Mouse (Mus musculus): Measurements from ENCODE around the gene Wars2. TPM values are rescaled to one million over a fixed set of nuclear protein-coding genes. Genes with fewer than 3 reads are reported as not detected.

Wars2 gene
- polyA plus RNA-seq, 1 experiment from 2014 or later: 8.8 TPM

DNA sequence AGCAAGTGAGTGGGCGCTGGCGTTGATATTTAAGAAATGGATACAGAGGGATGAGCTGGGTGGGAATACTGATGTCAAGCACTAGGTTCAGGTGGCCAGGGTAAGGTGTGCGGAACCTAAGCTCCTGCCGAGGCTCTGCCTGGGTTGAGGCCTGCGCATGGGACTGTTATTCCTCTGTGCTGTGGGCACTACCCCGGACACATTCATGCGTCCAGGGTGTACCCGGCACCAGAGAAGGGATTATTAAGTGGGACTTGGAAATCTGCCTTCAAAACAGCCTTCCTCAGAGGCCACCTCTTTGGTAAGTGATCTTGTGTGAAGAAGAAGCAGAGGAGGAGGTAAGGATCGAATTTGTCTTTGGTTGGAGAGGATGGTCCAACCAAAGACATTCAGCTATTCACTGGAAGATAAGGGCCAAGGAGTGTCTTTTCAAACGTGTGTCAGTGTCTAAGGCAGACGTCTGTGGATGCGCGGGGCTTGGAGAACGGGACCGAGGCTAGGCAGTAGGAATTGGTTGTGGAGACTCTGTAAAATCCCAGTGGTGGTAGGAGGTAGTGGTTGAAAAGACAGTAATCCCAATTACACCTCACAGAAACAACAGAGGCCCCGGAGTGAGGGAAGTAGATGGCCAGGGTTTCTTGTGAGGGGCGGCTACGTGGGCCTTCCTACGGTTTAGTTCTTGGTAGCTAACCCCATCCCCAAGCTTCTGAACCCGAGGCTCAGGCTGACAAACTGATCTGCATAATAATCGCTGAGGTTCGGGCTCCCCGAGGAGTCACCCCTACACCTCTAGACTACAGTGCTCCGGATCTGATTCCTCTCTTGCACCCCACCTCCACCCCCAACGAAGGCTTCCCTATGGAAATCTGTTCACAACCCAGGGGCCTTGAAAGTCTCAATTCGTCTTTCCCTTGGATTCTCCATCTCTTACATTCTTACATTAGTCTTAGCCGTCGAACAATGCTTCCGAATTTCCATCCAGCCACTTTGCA, 117.0 kb downstream of the Wars2 start:
- Histone ChIP-seq H3K27ac (ENCODE audit: low read depth) (no peak overlapping the region), H3K36me3 (ENCODE audit: insufficient read depth) (no peaks in the 10 kb centered on the region), H3K4me3 (ENCODE audit: low read depth, low read length) (no peak overlapping the region), H3K9ac (no peak overlapping the region), H3K4me2 (no peak overlapping the region), H3K27me3 (ENCODE audit: insufficient read depth, low read length) (peaks cover 97% of the 10 kb centered on the region), H3K9me3 (ENCODE audit: low read depth, low read length) (no peaks in the 10 kb centered on the region), H3K4me1 (ENCODE audit: insufficient read depth) (no peaks in the 10 kb centered on the region)
- DNase-seq (peak; percentile 0), ATAC-seq (ENCODE audit: insufficient read depth) (no peak)
- TF ChIP-seq CTCF (IDR thresholded peaks at IDR 0.05; ENCODE audit: low read depth): no peak
- 3% methylated on average over 29 of the region's 29 CpGs for WGBS

GRCm38 (mm10) chr3:99259741-99260270, 118.9 kb downstream of the Wars2 start:
- peak; percentile 7 for DNase-seq
- Histone ChIP-seq H3K27me3 (ENCODE audit: insufficient read depth, low read length) (peaks cover 91% of the 10 kb centered on the region), H3K36me3 (ENCODE audit: insufficient read depth) (no peaks in the 10 kb centered on the region), H3K9me3 (ENCODE audit: low read depth, low read length) (no peaks in the 10 kb centered on the region), H3K4me2 (no peak overlapping the region), H3K4me3 (ENCODE audit: low read depth, low read length) (no peak overlapping the region), H3K4me1 (ENCODE audit: insufficient read depth) (no peaks in the 10 kb centered on the region), H3K27ac (ENCODE audit: low read depth) (no peak overlapping the region), H3K9ac (no peak overlapping the region)
- no peak for TF ChIP-seq CTCF (IDR thresholded peaks at IDR 0.05; ENCODE audit: low read depth)
- no peak for ATAC-seq (ENCODE audit: insufficient read depth)
- WGBS: 5% methylated on average over 6 of the region's 6 CpGs

DNA sequence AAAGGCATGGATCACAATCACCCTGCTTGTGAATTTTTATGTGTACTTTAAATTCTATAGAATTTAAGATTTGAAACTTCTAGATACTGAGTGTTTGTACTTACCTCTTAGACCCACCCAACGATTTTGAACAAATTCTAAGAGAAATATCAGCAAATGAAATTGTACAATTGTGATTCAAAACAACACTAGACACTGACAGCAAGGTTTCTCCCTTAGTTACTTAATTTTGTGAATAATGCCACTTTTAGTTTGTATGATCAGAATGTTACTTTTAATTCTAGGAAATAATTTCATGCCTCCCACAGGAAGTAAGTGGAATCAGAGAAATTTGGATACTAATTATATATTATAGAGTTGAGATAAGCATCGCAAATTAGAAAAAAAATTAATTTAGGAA, 119.5 kb downstream of the Wars2 start:
- H3K9me3 ChIP-seq (ENCODE audit: low read depth, low read length): no peaks in the 10 kb centered on the region
- H3K4me1 ChIP-seq (ENCODE audit: insufficient read depth): no peaks in the 10 kb centered on the region
- no peak for TF ChIP-seq CTCF (IDR thresholded peaks at IDR 0.05; ENCODE audit: low read depth)
- 28% methylated on average over 2 of the region's 2 CpGs for WGBS
- no peaks in the 10 kb centered on the region for H3K36me3 ChIP-seq (ENCODE audit: insufficient read depth)
- no peak for ATAC-seq (ENCODE audit: insufficient read depth)
- H3K9ac ChIP-seq: no peak overlapping the region
- no peak overlapping the region for H3K27ac ChIP-seq (ENCODE audit: low read depth)
- no peak overlapping the region for H3K4me3 ChIP-seq (ENCODE audit: low read depth, low read length)
- peak; percentile 1 for DNase-seq
- H3K4me2 ChIP-seq: no peak overlapping the region
- peaks cover 85% of the 10 kb centered on the region for H3K27me3 ChIP-seq (ENCODE audit: insufficient read depth, low read length)

GRCm38 (mm10) chr3:99261371-99261791, 120.5 kb downstream of the Wars2 start:
- no peak overlapping the region for H3K9ac ChIP-seq
- no peak overlapping the region for H3K4me3 ChIP-seq (ENCODE audit: low read depth, low read length)
- peaks cover 75% of the 10 kb centered on the region for H3K27me3 ChIP-seq (ENCODE audit: insufficient read depth, low read length)
- TF ChIP-seq CTCF (IDR thresholded peaks at IDR 0.05; ENCODE audit: low read depth): no peak
- ATAC-seq (ENCODE audit: insufficient read depth) (no peak), DNase-seq (peak; percentile 1)
- no peaks in the 10 kb centered on the region for H3K4me1 ChIP-seq (ENCODE audit: insufficient read depth)
- no peaks in the 10 kb centered on the region for H3K36me3 ChIP-seq (ENCODE audit: insufficient read depth)
- H3K27ac ChIP-seq (ENCODE audit: low read depth): no peak overlapping the region
- no peaks in the 10 kb centered on the region for H3K9me3 ChIP-seq (ENCODE audit: low read depth, low read length)
- no peak overlapping the region for H3K4me2 ChIP-seq
- WGBS: 4% methylated on average over 18 of the region's 18 CpGs

GRCm38 (mm10) chr3:99261986-99262385, 121.1 kb downstream of the Wars2 start:
- no peaks in the 10 kb centered on the region for H3K9me3 ChIP-seq (ENCODE audit: low read depth, low read length)
- no peak overlapping the region for H3K9ac ChIP-seq
- peak; percentile 23 for DNase-seq
- no peak for TF ChIP-seq CTCF (IDR thresholded peaks at IDR 0.05; ENCODE audit: low read depth)
- no peaks in the 10 kb centered on the region for H3K36me3 ChIP-seq (ENCODE audit: insufficient read depth)
- ATAC-seq (ENCODE audit: insufficient read depth): no peak; the same call in 1 of the 2 replicates
- H3K4me2 ChIP-seq: no peak overlapping the region
- H3K27me3 ChIP-seq (ENCODE audit: insufficient read depth, low read length): peaks cover 69% of the 10 kb centered on the region
- no peak overlapping the region for H3K27ac ChIP-seq (ENCODE audit: low read depth)
- no peak overlapping the region for H3K4me3 ChIP-seq (ENCODE audit: low read depth, low read length)
- 4% methylated on average over 2 of the region's 2 CpGs for WGBS
- H3K4me1 ChIP-seq (ENCODE audit: insufficient read depth): no peaks in the 10 kb centered on the region

- no peak overlapping the region for H3K4me2 ChIP-seq
- H3K36me3 ChIP-seq (ENCODE audit: insufficient read depth): no peaks in the 10 kb centered on the region
- no peaks in the 10 kb centered on the region for H3K4me1 ChIP-seq (ENCODE audit: insufficient read depth)
- no peak overlapping the region for H3K4me3 ChIP-seq (ENCODE audit: low read depth, low read length)
- DNase-seq (no peak), ATAC-seq (ENCODE audit: insufficient read depth) (no peak)
- H3K27ac ChIP-seq (ENCODE audit: low read depth): no peak overlapping the region
- peaks cover 54% of the 10 kb centered on the region for H3K27me3 ChIP-seq (ENCODE audit: insufficient read depth, low read length)
- H3K9ac ChIP-seq: no peak overlapping the region
- no peaks in the 10 kb centered on the region for H3K9me3 ChIP-seq (ENCODE audit: low read depth, low read length)
- TF ChIP-seq CTCF (IDR thresholded peaks at IDR 0.05; ENCODE audit: low read depth): no peak
- 11% methylated on average over 9 of the region's 9 CpGs for WGBS
Observed at GRCm38 (mm10) chr3:99263471-99263903, 122.6 kb downstream of the Wars2 start.

DNA sequence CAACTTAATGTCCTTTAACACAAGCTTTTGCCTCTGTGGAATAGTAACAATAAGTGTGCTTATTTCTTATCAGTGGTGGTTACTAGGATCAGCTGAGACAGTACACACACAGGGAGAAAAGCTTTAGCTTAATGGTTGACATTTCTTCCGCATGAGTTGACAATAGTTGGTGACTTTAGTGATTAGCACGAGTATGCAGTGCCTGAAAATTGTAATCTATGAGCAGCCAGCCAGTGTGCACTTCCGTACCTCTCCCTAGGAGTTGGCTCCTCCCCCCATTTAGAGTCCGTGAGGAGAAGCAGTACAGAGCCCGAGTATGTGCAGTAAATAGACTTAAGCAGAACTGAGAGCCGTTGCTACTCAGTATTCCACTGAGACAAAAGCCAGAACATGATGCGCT, 123.8 kb downstream of the Wars2 start:
- Histone ChIP-seq H3K36me3 (ENCODE audit: insufficient read depth) (no peaks in the 10 kb centered on the region), H3K9me3 (ENCODE audit: low read depth, low read length) (no peaks in the 10 kb centered on the region), H3K27ac (ENCODE audit: low read depth) (no peak overlapping the region), H3K4me1 (ENCODE audit: insufficient read depth) (no peaks in the 10 kb centered on the region), H3K9ac (no peak overlapping the region), H3K27me3 (ENCODE audit: insufficient read depth, low read length) (peaks cover 42% of the 10 kb centered on the region), H3K4me2 (no peak overlapping the region), H3K4me3 (ENCODE audit: low read depth, low read length) (no peak overlapping the region)
- ATAC-seq (ENCODE audit: insufficient read depth) (no peak), DNase-seq (no peak)
- no peak for TF ChIP-seq CTCF (IDR thresholded peaks at IDR 0.05; ENCODE audit: low read depth)
- WGBS: 30% methylated on average over 7 of the region's 7 CpGs
